Mouse (Mus musculus) cerebellum, adult 2 months (tissue): Measurements from ENCODE around the gene Sdk2.

Experiments used
- CTCF ChIP-seq: fragments of 200-500 bp; IDR thresholded peaks from 2 replicates; pipeline ENCODE4 v1.5.1; 2011; ENCODE audit warnings: low read depth, mild to moderate bottlenecking, control low read depth, low read length, moderate library complexity, borderline replicate concordance; ENCODE audit not compliant: insufficient read depth
- POLR2A ChIP-seq: fragments of 200-500 bp; IDR thresholded peaks from 2 replicates; pipeline ENCODE4 v1.6.1; 2011; ENCODE audit warnings: low read length, control low read depth, borderline replicate concordance; ENCODE audit not compliant: insufficient read depth

- TF ChIP-seq POLR2A (no peak), CTCF (no peak)
Observed at GRCm38 (mm10) chr11:113787009-113787408, 279.8 kb downstream of the Sdk2 start.
